Mouse (Mus musculus) stomach, postnatal 0 days (tissue): ENCODE results near the gene Wdr45b.

ENCODE experiments used
- CTCF ChIP-seq: IDR thresholded peaks from 2 replicates; pipeline ENCODE4 v1.5.1; 2016; ENCODE audit warnings: antibody characterized with exemption, low read depth, mild to moderate bottlenecking, moderate library complexity
- EP300 ChIP-seq: optimal IDR thresholded peaks from 2 replicates; pipeline ENCODE3; 2016; ENCODE audit warnings: antibody characterized with exemption

GRCm38 (mm10) chr11:121298493-121298892 is 55.8 kb downstream of the Wdr45b start:
- TF ChIP-seq CTCF (no peak), EP300 (no peak)
